Mouse (Mus musculus) thymus, postnatal 14 days (tissue): ENCODE measurements around the gene Dynlrb1.

Experiments
- DNase-seq: peaks from one replicate; pipeline ENCODE4 v3.0.0; 2021

Dynlrb1 gene

DNA sequence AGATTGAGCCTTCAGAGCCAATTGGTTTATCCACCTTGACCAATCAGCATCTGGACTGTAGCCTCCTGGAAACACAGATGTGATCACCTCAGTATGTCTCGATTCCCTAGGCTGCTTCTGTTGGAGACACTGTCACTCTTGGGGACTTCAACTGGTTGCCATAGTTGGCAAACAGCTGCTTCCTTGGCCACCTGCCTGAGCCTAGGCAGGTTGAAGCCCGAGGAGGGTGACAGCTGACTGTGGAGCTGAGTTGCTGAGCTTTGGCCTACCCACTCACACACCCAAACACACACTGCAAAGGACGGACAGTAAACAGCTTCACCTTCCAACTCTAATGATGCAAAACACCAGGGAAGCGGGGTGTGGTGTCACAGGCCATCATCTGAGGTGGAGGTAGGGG lies 47.5 kb downstream of the Dynlrb1 start:
- no peak for DNase-seq

DNA sequence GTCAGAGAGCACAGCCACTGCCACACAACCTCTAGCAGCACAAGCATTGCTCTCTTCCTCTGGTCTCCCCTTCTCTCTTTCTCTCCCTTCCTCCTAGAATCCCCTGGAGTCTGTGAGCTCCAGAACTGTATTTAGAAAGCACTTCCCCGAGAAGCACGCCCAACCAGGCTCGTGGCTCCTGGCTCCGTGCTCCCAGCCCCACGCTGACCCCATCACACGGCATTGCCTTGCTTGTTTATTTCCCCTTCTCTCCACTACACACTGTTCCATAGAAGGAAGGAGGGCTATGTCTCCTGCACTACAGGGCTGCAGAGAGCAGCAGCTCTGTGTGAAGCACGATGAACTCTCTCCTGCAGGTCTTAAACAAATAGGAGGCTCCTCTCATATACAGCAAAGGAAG lies 48.3 kb downstream of the Dynlrb1 start:
- no peak for DNase-seq

GRCm38 (mm10) chr2:155285744-155286143 lies 49.4 kb downstream of the Dynlrb1 start:
- no peak for DNase-seq

DNA sequence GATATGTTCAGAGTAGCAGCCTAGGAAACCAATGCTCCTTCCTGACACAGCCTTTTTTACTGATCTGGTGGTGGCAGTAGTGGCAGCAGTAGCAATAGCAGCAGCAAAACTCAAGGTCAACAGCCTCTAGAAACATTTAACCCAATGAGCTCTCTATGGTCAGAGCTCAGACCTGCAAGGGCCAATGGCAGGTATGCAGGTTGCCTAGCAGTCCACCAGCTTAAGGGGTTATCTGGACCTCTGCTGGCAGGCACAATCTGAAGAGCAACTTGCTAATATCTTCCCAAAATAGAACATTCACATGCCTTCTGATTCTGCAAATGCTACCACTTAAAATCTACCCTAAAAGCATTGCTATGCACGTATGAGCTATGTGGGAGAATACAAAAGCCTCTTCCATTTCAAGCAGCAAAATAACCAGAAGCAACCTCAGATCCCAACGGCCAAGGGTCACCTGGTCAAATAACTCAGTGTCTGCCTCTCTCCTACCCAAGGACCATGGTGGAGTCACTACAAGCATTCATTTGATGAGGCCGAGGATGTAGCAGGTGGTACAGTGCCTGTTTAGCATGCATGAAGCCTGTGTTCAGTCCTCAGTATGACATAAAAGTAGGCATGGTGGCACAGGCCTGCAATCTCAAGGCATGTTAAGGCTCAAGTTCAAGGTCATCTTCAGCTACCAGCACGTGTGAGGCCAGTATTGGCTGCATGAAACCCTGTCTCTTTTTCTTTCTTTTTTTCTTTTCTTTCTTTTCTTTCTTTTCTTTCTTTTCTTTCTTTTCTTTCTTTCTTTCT lies 51.3 kb downstream of the Dynlrb1 start:
- no peak for DNase-seq

DNA sequence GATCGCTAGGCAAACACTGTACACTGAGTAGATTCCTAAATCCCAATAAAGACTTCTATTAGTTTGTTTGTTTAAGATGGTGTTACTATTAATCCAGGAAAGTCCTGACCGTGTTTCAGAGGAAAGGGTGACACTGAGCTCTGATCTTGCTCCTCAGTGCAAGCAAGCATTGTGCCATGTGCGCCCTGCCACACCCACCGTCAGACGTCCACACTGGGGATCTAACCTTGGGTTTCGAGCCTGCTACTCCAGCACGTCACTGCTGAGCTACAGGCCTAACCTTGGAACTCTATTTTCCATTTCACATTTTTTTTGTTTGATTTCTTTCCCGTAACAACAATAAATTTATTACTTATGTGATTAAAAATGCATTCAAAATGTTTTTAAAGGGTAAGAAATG lies 53.7 kb downstream of the Dynlrb1 start:
- DNase-seq = no peak

DNA sequence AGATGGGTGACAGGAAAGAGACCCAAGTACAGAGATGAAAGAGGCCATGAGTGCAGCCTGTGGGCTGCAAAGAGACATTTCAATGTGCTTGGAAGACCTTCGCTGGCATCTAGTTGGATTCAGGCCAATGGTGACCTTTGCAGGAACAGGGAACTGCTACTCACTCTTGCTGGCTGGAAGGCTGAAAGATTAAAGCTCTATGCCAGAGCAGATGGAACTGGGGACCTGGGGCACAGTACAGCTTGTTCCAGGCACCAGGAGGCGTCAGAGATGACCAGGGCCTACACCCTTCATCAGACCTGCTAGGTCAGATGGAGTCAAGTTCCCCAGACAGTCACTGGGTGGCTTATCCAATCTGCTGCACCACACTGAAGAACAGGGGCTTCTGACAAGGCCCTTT lies 57.0 kb downstream of the Dynlrb1 start:
- DNase-seq = no peak

- no peak for DNase-seq
These were observed 57.6 kb downstream of the Dynlrb1 start for GRCm38 (mm10) chr2:155293946-155294345.

- no peak for DNase-seq
These were observed 59.1 kb downstream of the Dynlrb1 start for GRCm38 (mm10) chr2:155295453-155295852.

- no peak for DNase-seq
These were observed 63.2 kb downstream of the Dynlrb1 start for GRCm38 (mm10) chr2:155299563-155299962.
